Mouse (Mus musculus): Measurements from ENCODE around the gene Cnot1. TPM values are rescaled to one million over a fixed set of nuclear protein-coding genes. Genes with fewer than 3 reads are reported as not detected.

Cnot1 gene
- total and polyA plus RNA-seq, 3 experiments, result 142 to 182 (median 146) TPM

DNA sequence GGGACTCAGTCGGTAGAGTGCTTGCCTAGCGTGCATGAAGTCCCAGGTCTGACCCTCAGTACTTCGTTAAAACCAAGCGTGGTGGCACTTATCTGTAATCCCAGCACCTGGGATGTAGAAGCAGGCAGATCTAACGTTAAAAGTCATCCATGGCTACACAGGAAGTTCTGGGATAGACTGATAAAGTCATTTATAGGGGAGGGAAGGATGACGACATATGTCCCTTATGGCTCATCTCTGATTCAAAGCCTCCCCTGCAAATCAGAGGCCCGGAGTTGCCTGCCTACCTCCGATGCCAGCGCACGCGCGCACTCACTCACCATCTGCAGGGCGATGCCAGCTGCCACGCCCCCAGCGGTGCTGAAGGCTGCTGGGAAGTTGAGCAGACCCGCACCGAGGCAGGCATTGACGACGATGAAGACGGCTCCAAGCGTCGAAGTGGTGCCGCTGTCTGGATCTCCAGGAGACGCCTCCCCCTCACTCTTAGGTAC is 40.8 kb upstream of the Cnot1 start:
- in situ Hi-C loops (cut with MboI; ENCODE audit: low pct_ligation_motif_present, low pct_unique_long_range_greater_than_20kb, low sequenced_read_pairs), result no loop called here
- H3K9me3 ChIP-seq (replicated peaks; ENCODE audit: low read length), result no peaks in the 10 kb centered on the region
- H3K9ac ChIP-seq (ENCODE audit: insufficient read depth, low read depth), result no peak overlapping the region
- dilution Hi-C loops (cut with MboI; ENCODE audit: extremely low pct_ligation_motif_present, extremely low pct_unique_long_range_greater_than_20kb, low sequenced_read_pairs), result no loop called here
- DNase-seq (ENCODE audit: extremely low read depth), result no peak
- H3K4me2 ChIP-seq (ENCODE audit: insufficient read depth, low read depth, poor library complexity, severe bottlenecking), result no peak overlapping the region
- no peak overlapping the region for H3K27ac ChIP-seq (ENCODE audit: insufficient read depth, low read depth)
- H3K4me1 ChIP-seq (ENCODE audit: control insufficient read depth in 1 of 2, insufficient read depth in 2 of 2), result peaks cover 10 to 21% of the 10 kb centered on the region in 2 experiments
- H3K27me3 ChIP-seq (replicated peaks), result no peaks in the 10 kb centered on the region
- H3K4me3 ChIP-seq (replicated peaks in 1 of 3; ENCODE audit: low read depth in 2 of 3, low read length in 2 of 3, poor library complexity in 1 of 3), result no peak overlapping the region
- TF ChIP-seq E2F4 (IDR thresholded peaks at IDR 0.05; ENCODE audit: insufficient replicate concordance, low read depth, low read length) (no peak), ZC3H11A (IDR thresholded peaks at IDR 0.05; ENCODE audit: low read depth, low read length) (no peak), SMC3 (IDR thresholded peaks at IDR 0.05; ENCODE audit: low read depth, low read length) (no peak), HCFC1 (IDR thresholded peaks at IDR 0.05; ENCODE audit: low read depth, low read length) (no peak), NELFE (IDR thresholded peaks at IDR 0.05; ENCODE audit: low read depth, low read length) (no peak), POLR2A (IDR thresholded peaks at IDR 0.05; ENCODE audit: low read depth, low read length) (no peak)
- H3K79me2 ChIP-seq (replicated peaks; ENCODE audit: control insufficient read depth, extremely low read depth, insufficient read depth, poor library complexity, severe bottlenecking), result peaks cover 3% of the 10 kb centered on the region; the same call in 1 of the 2 replicates
- H3K36me3 ChIP-seq (replicated peaks in 1 of 2; ENCODE audit: control insufficient read depth in 1 of 2, insufficient read depth in 1 of 2, low read length in 1 of 2), result peaks cover 48 to 66% of the 10 kb centered on the region in 2 experiments

DNA sequence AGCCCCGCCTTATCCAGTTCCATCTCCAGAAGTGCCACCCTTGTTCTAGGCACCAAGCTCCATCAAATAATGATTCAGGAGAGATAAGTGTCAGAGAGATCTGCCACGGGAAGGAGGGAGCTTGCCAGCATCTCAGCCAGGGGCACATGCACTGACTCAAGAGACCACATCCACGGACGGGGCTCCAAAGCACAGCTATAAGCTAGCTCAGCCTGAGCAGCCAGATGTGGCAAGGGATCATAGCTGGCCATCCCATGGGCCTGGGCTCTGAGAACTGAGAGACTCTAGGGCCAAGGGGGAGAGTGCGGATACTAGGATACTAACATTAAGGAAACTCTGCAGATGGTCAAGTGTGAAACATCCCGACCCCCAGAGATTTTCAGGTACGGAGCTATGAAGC is 37.8 kb upstream of the Cnot1 start:
- in situ Hi-C loops (cut with MboI; ENCODE audit: low pct_ligation_motif_present, low pct_unique_long_range_greater_than_20kb, low sequenced_read_pairs) (no loop called here), dilution Hi-C loops (cut with MboI; ENCODE audit: extremely low pct_ligation_motif_present, extremely low pct_unique_long_range_greater_than_20kb, low sequenced_read_pairs) (no loop called here)
- H3K9ac ChIP-seq (ENCODE audit: insufficient read depth, low read depth), result no peak overlapping the region
- peaks cover 70 to 84% of the 10 kb centered on the region in 2 experiments for H3K36me3 ChIP-seq (replicated peaks in 1 of 2; ENCODE audit: control insufficient read depth in 1 of 2, insufficient read depth in 1 of 2, low read length in 1 of 2)
- no peak for DNase-seq (ENCODE audit: extremely low read depth)
- H3K27ac ChIP-seq (ENCODE audit: insufficient read depth, low read depth), result no peak overlapping the region
- H3K4me2 ChIP-seq (ENCODE audit: insufficient read depth, low read depth, poor library complexity, severe bottlenecking), result no peak overlapping the region
- H3K79me2 ChIP-seq (replicated peaks; ENCODE audit: control insufficient read depth, extremely low read depth, insufficient read depth, poor library complexity, severe bottlenecking), result 0 out of 2 replicates have a peak, but pooled peaks cover 1% of the 10 kb centered on the region
- H3K9me3 ChIP-seq (replicated peaks; ENCODE audit: low read length), result no peaks in the 10 kb centered on the region
- H3K4me1 ChIP-seq (ENCODE audit: control insufficient read depth in 1 of 2, insufficient read depth in 2 of 2), result peaks cover 3 to 9% of the 10 kb centered on the region in 2 experiments
- TF ChIP-seq NRF1 (IDR thresholded peaks at IDR 0.05; ENCODE audit: low read depth, low read length) (no peak), POLR2AphosphoS2 (IDR thresholded peaks at IDR 0.05; ENCODE audit: low read depth, low read length) (no peak), HCFC1 (IDR thresholded peaks at IDR 0.05; ENCODE audit: low read depth, low read length) (no peak), ZMIZ1 (IDR thresholded peaks at IDR 0.05; ENCODE audit: low read depth, low read length) (no peak), NELFE (IDR thresholded peaks at IDR 0.05; ENCODE audit: low read depth, low read length) (no peak)
- H3K4me3 ChIP-seq (replicated peaks in 1 of 3; ENCODE audit: low read depth in 2 of 3, low read length in 2 of 3, poor library complexity in 1 of 3), result no peak overlapping the region
- no peaks in the 10 kb centered on the region for H3K27me3 ChIP-seq (replicated peaks)

DNA sequence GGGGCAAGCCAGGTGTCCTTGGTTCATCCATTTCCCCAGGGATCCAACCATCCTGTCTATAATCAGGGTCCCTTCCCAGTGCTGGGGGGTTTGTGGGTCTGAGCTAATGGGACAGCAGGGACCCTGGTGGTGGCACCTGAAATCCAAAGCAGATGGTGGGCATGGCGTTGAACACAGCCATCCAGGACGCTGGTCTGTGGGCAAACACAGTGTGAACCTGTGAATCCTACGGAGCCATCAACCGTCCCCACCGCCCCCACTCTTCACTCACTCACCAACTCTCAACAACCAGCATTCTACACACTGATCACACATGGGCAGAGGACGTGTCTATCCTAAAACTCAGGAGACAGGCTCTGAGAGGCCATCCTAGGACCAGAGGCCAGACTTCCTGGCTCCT is 36.7 kb upstream of the Cnot1 start:
- dilution Hi-C loops (cut with MboI; ENCODE audit: extremely low pct_ligation_motif_present, extremely low pct_unique_long_range_greater_than_20kb, low sequenced_read_pairs), result no loop called here

More for the DNA sequence above, 36.7 kb upstream of the Cnot1 start:
- no peak overlapping the region for H3K4me3 ChIP-seq (replicated peaks in 1 of 3; ENCODE audit: low read depth in 2 of 3, low read length in 2 of 3, poor library complexity in 1 of 3)
- in situ Hi-C loops (cut with MboI; ENCODE audit: low pct_ligation_motif_present, low pct_unique_long_range_greater_than_20kb, low sequenced_read_pairs), result no loop called here
- no peak for TF ChIP-seq RCOR1 (conservative IDR thresholded peaks at IDR 0.05; ENCODE audit: low read depth, low read length)
- TF ChIP-seq MYC (IDR thresholded peaks at IDR 0.05; ENCODE audit: low read depth, low read length), result no peak
- TF ChIP-seq POLR2AphosphoS2 (IDR thresholded peaks at IDR 0.05; ENCODE audit: low read depth, low read length), result no peak
- no peak for TF ChIP-seq ELF1 (IDR thresholded peaks at IDR 0.05; ENCODE audit: low read depth, low read length)
- no peak for TF ChIP-seq UBTF (IDR thresholded peaks at IDR 0.05; ENCODE audit: low read depth, low read length)
- no peak for TF ChIP-seq SIN3A (IDR thresholded peaks at IDR 0.05; ENCODE audit: low read length)
- no peak for TF ChIP-seq E2F4 (IDR thresholded peaks at IDR 0.05; ENCODE audit: insufficient replicate concordance, low read depth, low read length)
- TF ChIP-seq USF2 (conservative IDR thresholded peaks at IDR 0.05; ENCODE audit: low read depth, low read length), result no peak
- TF ChIP-seq CTCF (conservative IDR thresholded peaks at IDR 0.05 in 1 of 2, IDR thresholded peaks at IDR 0.05 in 1 of 2; ENCODE audit: low read depth in 2 of 2, low read length in 2 of 2), result no peak
- H3K4me1 ChIP-seq (ENCODE audit: control insufficient read depth in 1 of 2, insufficient read depth in 2 of 2), result peaks cover 0 to 5% of the 10 kb centered on the region in 2 experiments; a peak in 3 of 4 replicates
- no peak overlapping the region for H3K9ac ChIP-seq (ENCODE audit: insufficient read depth, low read depth)
- H3K27me3 ChIP-seq (replicated peaks), result no peaks in the 10 kb centered on the region
- H3K9me3 ChIP-seq (replicated peaks; ENCODE audit: low read length), result no peaks in the 10 kb centered on the region
- no peak overlapping the region for H3K27ac ChIP-seq (ENCODE audit: insufficient read depth, low read depth)
- DNase-seq (ENCODE audit: extremely low read depth), result no peak
- H3K36me3 ChIP-seq (replicated peaks in 1 of 2; ENCODE audit: control insufficient read depth in 1 of 2, insufficient read depth in 1 of 2, low read length in 1 of 2), result peaks cover 75 to 90% of the 10 kb centered on the region in 2 experiments
- H3K4me2 ChIP-seq (ENCODE audit: insufficient read depth, low read depth, poor library complexity, severe bottlenecking), result no peak overlapping the region
- H3K79me2 ChIP-seq (replicated peaks; ENCODE audit: control insufficient read depth, extremely low read depth, insufficient read depth, poor library complexity, severe bottlenecking), result no peaks in the 10 kb centered on the region
